Comparison of ENCODE assay signal across 25 mouse cellular contexts in the genomic region with DNA sequence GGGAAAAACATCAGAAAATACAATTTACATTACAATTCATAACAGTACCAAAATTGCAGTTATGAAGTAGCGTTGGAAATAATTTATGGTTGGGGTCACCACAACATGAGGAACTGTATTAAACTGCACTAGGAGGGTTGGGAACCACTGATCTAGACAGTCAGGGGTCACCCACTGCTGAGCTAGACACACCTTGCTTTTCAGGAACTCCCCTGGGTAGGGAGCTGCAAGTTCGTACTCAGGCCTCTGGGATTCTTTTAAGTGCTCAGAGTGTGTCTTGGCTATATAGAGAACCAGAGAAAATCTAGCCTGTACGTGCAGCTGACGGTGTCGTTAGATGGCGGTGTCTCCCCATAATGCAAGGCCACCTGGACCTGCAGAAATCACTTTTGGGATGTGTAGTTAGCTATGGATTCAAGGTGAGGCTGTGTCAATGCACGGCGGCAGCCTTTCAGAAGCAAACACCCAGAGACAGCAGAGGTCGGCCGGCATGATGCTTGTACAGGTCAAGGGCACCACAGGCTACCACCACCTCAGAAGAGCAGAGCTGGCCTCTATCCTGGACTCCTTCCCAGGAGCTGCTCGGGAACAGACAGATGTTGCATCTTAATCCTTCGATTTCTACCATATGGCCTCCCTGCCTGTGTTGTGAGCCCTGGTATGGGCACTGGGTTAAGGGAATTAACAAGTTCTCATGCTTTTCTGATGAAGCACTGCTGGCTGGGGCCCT. TPM values are rescaled to one million over a fixed set of nuclear protein-coding genes. Genes with fewer than 3 reads are reported as not detected.
DNase-seq lines count a peak whose midpoint lies in the region; ATAC-seq lines count a peak whose summit lies in the region.
"Had no signal": no experiment of that assay in that cellular context is flagged by ENCODE, and none has a peak within 500 bp of the region (broad histone marks: within the 10 kb centered on the region; RNA-seq: fewer than 3 reads in every experiment).

No protein-coding gene starts in this region.

- peak; percentile 13 for DNase-seq in cerebellum, adult 11-12 months
- DNase-seq in cerebellum, postnatal 10 days: peak; percentile 20 to 22
- DNase-seq in cerebellum, adult 18-20 months: no peak
- DNase-seq in retina, embryonic 14.5 days (ENCODE audit: low spot score): peak; percentile 6
- DNase-seq in retina, postnatal 1 day: no peak
- DNase-seq: adrenal gland, postnatal 14 days; embryo, embryonic 11 days; gastrocnemius, adult 2 months; gastrocnemius, postnatal 25 days; heart, postnatal 14 days; kidney, adult 8-10 months had no signal

- no peak for ATAC-seq in cerebellum, adult (ENCODE audit: insufficient number of reproducible peaks, low FRiP score, low TSS enrichment)
- ATAC-seq in inflammation-experienced regulatory T-cells, adult 6 months: no peak
- ATAC-seq: activated CD4-positive, CD25-positive, alpha-beta regulatory T cell, adult 4 months; CD4-positive, CD25-positive, alpha-beta regulatory T cell, adult 4 months; forebrain, embryonic 14.5 days; intestine, postnatal 0 days; Patski had no signal

RNA-seq across cellular contexts. Expression of a gene that starts 20.7 kb away (rescaled TPM):
- 100 to 1,000 TPM in 2 of 3 experiments, 10 to 100 TPM in 1; 42.1 to 112 (median 100) TPM for polyA plus RNA-seq in inflammation-experienced regulatory T-cells, adult 6 months (2017; shearing (Covaris generic))
- polyA plus RNA-seq: embryonic facial prominence, embryonic 11.5 days; embryonic facial prominence, embryonic 15.5 days; erythroblast, embryonic 14.5 days; forebrain, embryonic 10.5 days; forebrain, embryonic 14.5 days; heart, embryonic 11.5 days; hindbrain, embryonic 10.5 days; hindbrain, embryonic 14.5 days; Patski had no signal

RNA-seq across cellular contexts. Expression of a gene that starts 49.9 kb away (rescaled TPM):
- 10 to 100 TPM; 22.8 to 31.0 (median 24.2) TPM for polyA plus RNA-seq in inflammation-experienced regulatory T-cells, adult 6 months (2017; shearing (Covaris generic))

Comparison
In these comparisons a context has a peak if more than half of its experiments do, and no peak if none do; other contexts are left out.
1. DNase-seq: peak in cerebellum, adult 11-12 months (single experiment), cerebellum, postnatal 10 days (2 of 2) and retina, embryonic 14.5 days (single experiment); none in cerebellum, adult 18-20 months (0 of 2) and retina, postnatal 1 day (single experiment).